Mouse (Mus musculus) ES-Bruce4 (cell line): ENCODE results near the gene Slc7a11. TPM values are rescaled to one million over a fixed set of nuclear protein-coding genes. Genes with fewer than 3 reads are reported as not detected.

ENCODE experiments used
- H3K27ac ChIP-seq: 2 replicates; pipeline ENCODE4 v1.5.1; 2012; ENCODE audit warnings: low read length, inconsistent platforms; ENCODE audit not compliant: insufficient read depth
- H3K27me3 ChIP-seq: 2 replicates; pipeline ENCODE4 v1.6.1; 2012; ENCODE audit warnings: mild to moderate bottlenecking, low read length, inconsistent platforms; ENCODE audit not compliant: control insufficient read depth, poor library complexity, insufficient read depth, severe bottlenecking
- H3K36me3 ChIP-seq: 2 replicates; pipeline ENCODE4 v1.6.1; 2012; ENCODE audit warnings: inconsistent platforms, mild to moderate bottlenecking, low read length, moderate library complexity; ENCODE audit not compliant: control insufficient read depth, poor library complexity, insufficient read depth, severe bottlenecking
- H3K4me1 ChIP-seq: one replicate; pipeline ENCODE4 v1.8.1; 2011; ENCODE audit warnings: low read length; ENCODE audit not compliant: control insufficient read depth, insufficient read depth
- H3K4me3 ChIP-seq: 2 replicates; pipeline ENCODE4 v1.5.1; 2011; ENCODE audit warnings: low read depth, mild to moderate bottlenecking, low read length
- H3K9ac ChIP-seq: 2 replicates; pipeline ENCODE4 v1.6.1; 2012; ENCODE audit warnings: low read depth, mild to moderate bottlenecking, inconsistent platforms; ENCODE audit not compliant: poor library complexity, severe bottlenecking
- H3K9me3 ChIP-seq: replicated peaks from 2 replicates; pipeline ENCODE4 v1.6.1; 2012; ENCODE audit warnings: mild to moderate bottlenecking, low read length, inconsistent platforms; ENCODE audit not compliant: control insufficient read depth, poor library complexity, insufficient read depth, severe bottlenecking
- CTCF ChIP-seq: IDR thresholded peaks from one replicate; pipeline ENCODE4 v1.8.1; 2011; ENCODE audit warnings: low read depth, low read length
- EP300 ChIP-seq: IDR thresholded peaks from 2 replicates; pipeline ENCODE4 v1.6.1; 2011; ENCODE audit warnings: low read depth, low read length; ENCODE audit not compliant: insufficient read depth
- POLR2A ChIP-seq: IDR thresholded peaks from one replicate; pipeline ENCODE4 v1.8.1; 2011; ENCODE audit warnings: low read length; ENCODE audit not compliant: insufficient read depth
- polyA plus RNA-seq: library from polyadenylated mRNA; stranded (reverse); fragments of >200 nt; gene quantifications from 2 replicates; pipeline ENCODE4 v1.2.4, GENCODE M21; 2011; ENCODE audit warnings: low read depth; ENCODE audit not compliant: missing spikeins, insufficient read depth, insufficient read length

The Slc7a11 gene
- polyA plus RNA-seq, 1 experiment: 0.31 TPM

DNA sequence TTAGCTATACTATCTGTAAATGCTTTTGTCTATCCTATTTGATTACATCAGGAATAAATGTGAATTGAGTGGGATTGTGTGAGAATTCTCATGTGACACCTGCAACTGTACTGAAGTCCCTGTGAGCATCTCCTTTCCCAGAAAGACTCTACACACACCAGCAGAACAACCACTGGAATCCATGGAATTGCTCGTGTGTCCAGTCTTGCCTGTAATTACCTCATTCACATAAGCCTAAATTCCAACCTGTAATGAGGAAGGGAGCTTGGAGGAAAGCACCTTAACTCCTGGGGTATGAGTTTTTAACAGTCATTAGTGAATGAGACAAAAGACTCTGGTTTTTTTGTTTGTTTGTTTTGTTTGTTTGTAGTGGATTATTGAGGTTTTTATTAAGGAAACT lies 12.6 kb upstream of the Slc7a11 start:
- H3K36me3 ChIP-seq: no peaks in the 10 kb centered on the region
- no peak overlapping the region for H3K27ac ChIP-seq
- no peak for TF ChIP-seq EP300
- TF ChIP-seq POLR2A: no peak
- TF ChIP-seq CTCF: no peak
- no peak overlapping the region for H3K9ac ChIP-seq
- no peak overlapping the region for H3K4me3 ChIP-seq
- no peaks in the 10 kb centered on the region for H3K27me3 ChIP-seq
- H3K9me3 ChIP-seq: no peaks in the 10 kb centered on the region
- no peaks in the 10 kb centered on the region for H3K4me1 ChIP-seq

DNA sequence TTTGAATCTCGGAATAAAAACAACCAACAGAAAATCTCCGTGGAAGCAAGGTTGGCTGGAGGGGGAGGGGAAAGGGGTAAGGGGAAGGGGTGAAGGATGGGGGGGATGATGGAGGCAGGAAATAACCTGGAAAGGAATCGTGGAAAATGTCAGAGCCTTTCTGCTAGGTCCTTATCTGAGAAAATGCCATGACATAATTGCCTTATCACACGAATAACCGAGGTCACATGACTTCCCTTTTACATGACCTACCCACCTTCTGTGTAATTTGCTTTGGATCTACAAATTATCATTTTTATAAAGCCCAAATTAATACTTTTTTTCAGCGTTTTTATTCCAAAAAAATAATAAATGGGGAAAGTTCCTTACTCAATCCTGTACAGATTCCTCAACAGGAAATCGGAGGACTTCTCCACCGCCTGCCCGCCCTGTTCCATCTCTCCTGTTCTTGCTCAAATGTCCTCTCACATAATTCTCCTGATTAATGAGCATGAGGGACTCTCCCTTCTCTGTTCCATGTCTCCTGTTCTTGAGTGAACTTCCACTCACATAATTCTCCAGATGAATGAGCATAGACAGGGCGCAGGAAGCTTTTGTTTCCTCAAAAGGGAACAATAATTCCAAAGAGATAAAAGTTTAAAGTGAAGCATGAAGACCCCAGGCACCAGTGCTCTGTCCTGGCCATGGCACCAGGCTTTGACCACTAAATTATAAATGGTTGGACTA lies 1.8 kb upstream of the Slc7a11 start:
- Histone ChIP-seq H3K27me3 (no peaks in the 10 kb centered on the region), H3K9ac (no peak overlapping the region), H3K27ac (no peak overlapping the region), H3K9me3 (no peaks in the 10 kb centered on the region), H3K4me1 (peaks cover 3% of the 10 kb centered on the region), H3K4me3 (no peak overlapping the region), H3K36me3 (no peaks in the 10 kb centered on the region)
- TF ChIP-seq POLR2A: no peak
- no peak for TF ChIP-seq CTCF
- TF ChIP-seq EP300: no peak

DNA sequence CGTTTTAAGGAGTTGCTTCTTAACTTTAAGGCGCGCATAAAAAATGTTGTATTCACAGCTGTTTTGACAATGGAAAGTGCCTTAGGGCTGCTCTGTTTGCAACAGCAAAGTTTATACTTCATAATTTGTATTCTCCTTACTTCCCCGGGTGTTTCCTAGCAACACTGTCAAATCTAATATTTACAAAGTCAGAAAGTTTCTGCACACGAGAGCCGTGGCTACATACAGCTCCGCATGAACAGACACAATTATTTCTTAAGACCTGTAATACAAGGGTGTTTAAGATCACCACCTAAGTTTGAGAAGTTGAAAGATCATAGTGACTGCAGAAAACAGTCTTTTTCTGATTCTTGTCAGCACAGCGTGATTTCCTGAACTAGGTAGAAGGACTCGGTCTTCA lies 528 bp upstream of the Slc7a11 start:
- no peaks in the 10 kb centered on the region for H3K9me3 ChIP-seq
- H3K27ac ChIP-seq: no peak overlapping the region
- TF ChIP-seq POLR2A: no peak
- no peak for TF ChIP-seq CTCF
- no peak for TF ChIP-seq EP300
- H3K4me1 ChIP-seq: peaks cover 3% of the 10 kb centered on the region
- no peak overlapping the region for H3K9ac ChIP-seq
- H3K27me3 ChIP-seq: no peaks in the 10 kb centered on the region
- no peak overlapping the region for H3K4me3 ChIP-seq
- no peaks in the 10 kb centered on the region for H3K36me3 ChIP-seq

DNA sequence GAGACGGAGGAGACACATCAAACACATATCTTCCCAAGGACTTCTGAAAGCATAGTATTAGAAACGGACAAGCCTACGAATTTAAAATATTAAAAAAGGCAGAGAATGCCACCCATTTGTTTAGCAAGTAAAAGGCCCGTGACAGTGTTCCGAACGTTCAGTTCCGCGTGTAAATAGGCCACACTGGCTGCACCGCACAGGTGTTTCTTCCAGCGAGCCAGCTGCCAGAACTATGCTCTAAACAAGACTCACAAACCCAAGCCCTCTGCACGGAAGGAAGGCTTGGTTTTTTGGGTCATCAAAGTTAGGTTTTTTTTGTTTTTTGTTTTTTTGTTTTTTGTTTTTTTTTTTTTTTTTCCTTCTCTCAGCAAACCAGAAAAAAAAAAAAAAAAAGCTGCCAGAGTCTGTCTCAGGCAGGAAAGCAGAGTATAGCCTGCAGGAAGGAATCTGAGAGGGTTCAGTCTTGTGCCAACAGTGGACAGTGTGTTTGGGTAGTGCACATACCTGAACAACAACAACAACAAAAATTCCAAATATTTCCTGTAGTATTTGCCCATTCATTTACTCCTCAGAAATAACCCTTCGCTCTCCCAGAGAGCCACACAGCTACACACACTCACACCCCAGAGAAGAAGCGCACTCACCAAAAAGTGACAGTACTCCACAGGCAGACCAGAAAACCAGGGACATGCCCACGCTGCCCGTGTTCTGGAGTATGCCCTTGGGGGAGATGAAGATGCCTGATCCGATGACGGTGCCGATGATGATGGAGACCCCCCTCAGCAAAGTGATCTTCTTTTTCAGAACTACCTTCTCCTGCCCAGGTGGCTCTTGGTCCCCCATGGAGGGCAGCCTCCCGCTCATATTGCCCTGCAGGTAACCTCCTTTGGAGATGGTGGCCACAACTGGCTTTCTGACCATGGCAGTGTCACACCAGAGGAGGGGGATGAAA lies 797 bp downstream of the Slc7a11 start:
- Histone ChIP-seq H3K4me3 (no peak overlapping the region), H3K9me3 (no peaks in the 10 kb centered on the region), H3K27ac (no peak overlapping the region), H3K9ac (no peak overlapping the region), H3K36me3 (no peaks in the 10 kb centered on the region), H3K4me1 (peaks cover 3% of the 10 kb centered on the region), H3K27me3 (no peaks in the 10 kb centered on the region)
- TF ChIP-seq CTCF: no peak
- no peak for TF ChIP-seq POLR2A

DNA sequence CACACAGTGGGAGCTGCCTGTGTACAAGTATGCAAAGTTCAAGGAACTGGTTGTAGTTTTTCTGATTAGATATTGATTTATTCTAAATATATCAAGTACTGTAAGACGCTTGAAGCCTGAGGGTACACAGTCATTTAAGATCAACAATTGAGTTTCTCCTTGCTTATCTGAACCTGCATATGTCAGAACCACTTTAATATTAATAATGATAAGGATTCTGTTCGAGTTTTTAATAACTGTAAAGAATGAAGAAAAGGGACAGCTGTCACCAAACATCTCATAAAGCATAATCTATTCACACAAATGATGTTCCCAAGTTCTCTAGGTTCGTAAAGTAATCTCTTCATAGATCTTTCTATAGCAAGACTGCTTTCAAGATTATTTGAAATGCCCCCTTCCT lies 2.1 kb downstream of the Slc7a11 start:
- H3K9me3 ChIP-seq: no peaks in the 10 kb centered on the region
- no peak overlapping the region for H3K4me3 ChIP-seq
- H3K27me3 ChIP-seq: no peaks in the 10 kb centered on the region
- no peak overlapping the region for H3K9ac ChIP-seq
- no peak overlapping the region for H3K27ac ChIP-seq
- peaks cover 3% of the 10 kb centered on the region for H3K4me1 ChIP-seq
- H3K36me3 ChIP-seq: no peaks in the 10 kb centered on the region
- no peak for TF ChIP-seq EP300
- no peak for TF ChIP-seq CTCF
- TF ChIP-seq POLR2A: no peak

DNA sequence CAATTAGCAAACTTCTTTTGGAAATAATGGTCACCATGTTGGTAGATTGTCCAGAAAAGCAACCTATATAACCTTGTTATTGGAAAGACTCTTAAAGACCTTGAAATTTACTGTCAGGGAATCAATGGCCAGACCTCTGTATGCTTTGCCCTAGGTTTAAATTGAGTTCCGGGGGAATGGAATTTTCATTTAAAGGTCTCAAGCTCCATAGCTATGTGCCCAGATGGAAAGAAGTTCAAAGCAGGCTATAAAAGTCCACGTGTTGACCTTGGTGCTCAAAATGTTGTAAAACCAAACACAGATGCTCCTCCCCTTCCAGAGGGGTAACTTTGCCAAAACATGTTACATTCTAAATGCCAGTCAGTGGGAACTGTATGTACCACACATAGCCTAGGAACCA lies 3.0 kb downstream of the Slc7a11 start:
- no peak overlapping the region for H3K27ac ChIP-seq

More for the DNA sequence above, 3.0 kb downstream of the Slc7a11 start:
- H3K36me3 ChIP-seq: no peaks in the 10 kb centered on the region
- TF ChIP-seq POLR2A (no peak), EP300 (no peak), CTCF (no peak)
- no peaks in the 10 kb centered on the region for H3K27me3 ChIP-seq
- no peak overlapping the region for H3K9ac ChIP-seq
- H3K4me3 ChIP-seq: no peak overlapping the region
- H3K4me1 ChIP-seq: peaks cover 3% of the 10 kb centered on the region
- H3K9me3 ChIP-seq: no peaks in the 10 kb centered on the region
